Mouse (Mus musculus) kidney, postnatal 36 days (tissue): Measurements from ENCODE around the gene Sema3f.

ENCODE experiments used
- DNase-seq, 2 experiments: peaks; one replicate each; pipeline ENCODE4 v3.0.0; 2021 to 2022; ENCODE audit warnings: mixed read lengths in 2 of 2

Gene Sema3f

DNA sequence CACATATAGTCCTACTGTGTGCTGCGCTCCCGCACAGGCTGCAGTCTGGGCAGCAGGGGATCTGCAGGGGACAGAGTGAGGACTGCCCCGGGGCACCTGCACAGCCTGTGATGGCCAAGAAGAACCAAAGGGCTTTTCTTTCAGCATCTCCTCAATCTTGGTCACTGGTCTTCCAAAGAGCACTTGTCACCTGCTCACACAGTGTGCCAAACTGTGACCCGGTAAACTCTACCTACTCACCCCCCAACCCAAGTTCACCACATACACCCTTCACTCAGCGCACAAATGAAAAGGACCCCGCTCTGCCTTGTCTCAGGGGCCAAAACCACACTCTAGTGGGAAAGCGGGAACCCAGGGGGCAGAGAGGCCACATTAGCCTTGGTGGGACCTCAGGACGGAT lies 78.4 kb downstream of the Sema3f start:
- DNase-seq: no peak
